Mouse (Mus musculus) G1E (cell line): ENCODE measurements at regions not wholly inside any gene's neighbourhood (a gene's known extent, or its start where the extent isn't known, plus 50 kb on each side); places are given as distances from the start of the nearest gene placed in this dataset.

Experiments used
- CTCF ChIP-seq: IDR thresholded peaks from 2 replicates; pipeline ENCODE4 v1.5.1; 2012; ENCODE audit warnings: low read depth, low read length, inconsistent platforms, mixed read lengths
- GATA1 ChIP-seq: IDR thresholded peaks from 2 replicates; pipeline ENCODE4 v1.6.1; 2012; ENCODE audit warnings: borderline replicate concordance, low read length, inconsistent platforms, mixed read lengths
- TAL1 ChIP-seq: conservative IDR thresholded peaks from 2 replicates; pipeline ENCODE4 v1.6.1; 2012; ENCODE audit warnings: low read depth, low read length, inconsistent platforms, mixed read lengths

DNA sequence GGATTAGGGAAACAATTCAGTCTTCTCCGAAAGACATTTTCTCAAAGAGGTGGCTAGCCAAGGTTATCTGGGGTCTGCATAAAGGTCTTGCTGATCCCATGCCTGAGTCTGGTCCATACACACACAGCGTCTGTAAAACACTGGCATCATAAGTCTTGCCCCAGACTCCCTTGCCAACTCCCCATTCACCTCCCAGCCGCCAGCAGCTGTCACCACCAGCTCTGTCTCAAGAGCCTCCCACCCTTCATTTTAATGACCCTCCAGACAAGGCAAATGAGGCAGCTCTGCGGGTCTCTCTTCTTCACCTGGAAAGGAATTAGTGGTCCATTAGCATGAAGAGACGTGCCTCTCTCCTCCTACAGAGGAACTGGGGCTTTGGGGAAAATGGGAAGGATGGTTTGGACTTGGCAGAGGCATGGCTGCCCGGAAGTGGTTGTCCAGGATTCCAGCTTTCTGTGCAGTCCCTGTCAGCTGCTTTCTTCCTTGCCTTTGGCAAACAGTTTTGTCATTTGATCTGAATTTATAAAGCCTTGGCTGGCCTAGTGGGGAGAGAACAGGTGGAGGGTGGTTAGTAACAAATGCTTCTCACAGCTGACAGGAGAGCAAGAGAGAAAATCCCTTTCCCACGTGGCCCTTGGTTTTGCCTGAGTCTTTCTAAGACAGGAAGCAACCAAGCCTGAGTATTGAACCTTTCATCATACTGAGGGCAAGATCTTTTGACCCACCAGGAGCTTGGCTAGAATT, 173.3 kb upstream of the Opcml start:
- TF ChIP-seq CTCF = no peak
- no peak for TF ChIP-seq TAL1
- no peak for TF ChIP-seq GATA1
